Mouse (Mus musculus) liver, adult (tissue): ENCODE measurements around the gene Ptafr.

Experiments used
- GATA4 ChIP-seq: IDR thresholded peaks from 2 replicates; pipeline ENCODE4 v1.6.1; 2014; ENCODE audit warnings: mild to moderate bottlenecking, low read length; ENCODE audit not compliant: insufficient replicate concordance

Gene Ptafr

DNA sequence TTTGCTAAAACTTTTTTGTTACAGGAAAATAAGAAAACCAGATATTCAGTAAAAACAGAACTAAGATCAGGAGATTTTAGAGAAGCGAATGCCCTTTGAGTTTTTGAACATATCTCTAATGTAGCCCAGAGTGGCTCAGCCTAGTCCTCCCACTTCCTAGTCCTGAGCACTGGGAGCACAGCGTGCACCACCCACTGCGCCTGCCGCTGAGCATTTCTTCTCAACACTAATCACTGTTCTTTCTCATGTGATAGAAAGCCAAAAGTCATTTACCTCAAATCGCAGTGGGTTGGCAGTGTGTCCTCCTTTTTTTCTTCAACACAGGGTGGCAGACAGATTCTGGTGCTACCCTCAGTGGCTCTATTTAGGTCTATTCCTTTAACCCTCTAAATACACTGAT is 24.4 kb upstream of the Ptafr start:
- TF ChIP-seq GATA4, result no peak

DNA sequence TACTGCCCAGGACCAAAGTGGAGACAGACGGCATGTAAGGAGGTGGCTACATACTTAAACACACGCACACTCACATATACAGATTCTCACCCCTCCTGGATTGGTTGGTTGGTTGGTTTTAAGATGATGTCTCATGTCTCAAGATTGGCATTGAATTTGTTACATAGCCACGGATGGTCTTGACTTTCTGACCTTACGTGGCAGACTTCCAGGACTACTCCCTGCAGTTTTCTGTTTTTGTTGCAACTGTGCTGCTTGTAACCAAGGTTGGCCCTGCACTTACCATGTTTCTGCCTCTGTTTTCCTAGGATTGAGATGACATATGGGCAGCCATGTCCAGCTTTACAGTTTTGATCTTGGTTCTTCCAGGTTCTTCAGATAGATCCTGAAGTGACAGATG is 22.5 kb upstream of the Ptafr start:
- no peak for TF ChIP-seq GATA4

DNA sequence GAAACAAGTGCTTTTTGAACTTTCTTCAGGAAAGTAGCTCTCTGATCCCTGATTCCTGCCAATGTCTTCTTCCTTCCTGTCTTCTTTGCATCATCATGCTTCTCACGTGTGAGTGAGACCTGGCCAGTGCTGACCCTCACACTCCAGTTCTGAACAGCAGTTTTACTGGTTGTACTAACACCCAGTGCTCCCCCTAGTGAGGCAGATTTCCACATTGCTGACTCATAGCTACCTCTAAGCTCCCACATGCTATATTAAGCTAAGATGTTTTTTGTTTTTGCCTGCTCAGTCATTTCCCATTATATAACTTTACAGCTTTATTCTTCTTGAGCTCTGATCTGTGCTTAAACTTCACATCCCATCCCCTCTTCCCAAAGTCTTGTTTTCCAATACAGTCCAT is 21.1 kb upstream of the Ptafr start:
- TF ChIP-seq GATA4, result no peak

DNA sequence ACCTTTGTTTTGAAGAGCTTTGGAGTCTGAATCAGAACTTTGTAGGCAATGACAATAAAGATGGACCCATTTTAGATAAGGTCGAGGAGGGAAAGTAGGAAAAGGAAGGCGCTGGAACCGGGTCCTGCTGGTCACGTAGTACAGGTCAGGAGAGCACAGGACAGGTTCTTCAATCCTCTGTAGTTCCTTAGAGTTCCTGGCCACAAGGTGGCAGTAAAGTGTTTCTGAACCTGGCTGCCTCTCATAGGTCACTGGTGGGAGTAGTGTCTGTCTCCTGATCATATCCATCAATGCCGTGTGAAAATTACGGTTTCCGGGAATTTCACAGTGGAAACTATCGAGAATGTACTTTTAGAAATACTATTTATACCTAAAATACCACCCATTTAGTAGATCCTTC is 18.0 kb upstream of the Ptafr start:
- TF ChIP-seq GATA4, result no peak

DNA sequence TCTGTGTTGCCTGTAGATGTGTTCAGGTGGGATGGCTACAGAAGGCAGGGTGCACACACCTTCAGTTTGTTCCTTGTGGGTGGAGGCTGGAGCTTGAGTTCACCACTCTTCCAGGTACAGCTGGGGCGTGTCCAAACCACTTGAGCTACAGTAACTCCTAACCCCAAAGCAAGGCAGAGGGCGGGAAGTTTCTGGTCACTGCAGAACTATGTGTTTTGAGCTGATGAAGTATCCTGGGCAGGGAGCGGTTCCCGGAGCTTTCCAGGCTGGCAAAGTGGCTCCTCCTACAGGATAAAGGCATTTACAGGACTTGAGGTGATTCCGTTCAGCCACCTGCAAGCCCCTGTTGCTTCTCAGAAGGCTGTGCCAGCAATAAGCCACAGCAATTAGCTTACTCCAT is 9.6 kb upstream of the Ptafr start:
- TF ChIP-seq GATA4, result no peak

DNA sequence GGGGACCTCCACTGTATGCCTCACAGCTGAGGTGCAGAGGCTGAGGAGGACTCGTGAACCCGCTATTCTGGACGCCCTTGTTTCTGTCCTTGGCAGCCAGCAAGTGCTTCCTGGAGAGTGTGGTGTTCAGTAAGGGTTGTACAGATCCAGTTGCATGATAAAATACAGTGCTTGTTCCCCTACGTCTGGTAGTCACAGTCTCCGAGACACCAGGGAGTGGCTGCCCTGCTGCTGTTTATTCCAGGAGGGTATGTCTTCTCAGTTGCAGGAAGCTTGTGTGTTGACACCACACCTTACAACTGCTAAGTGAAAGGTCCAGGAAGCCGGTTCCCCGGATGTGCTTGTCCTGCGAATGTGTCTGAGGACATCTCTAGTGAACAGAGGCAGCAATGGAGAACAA is 9.2 kb upstream of the Ptafr start:
- TF ChIP-seq GATA4, result no peak

DNA sequence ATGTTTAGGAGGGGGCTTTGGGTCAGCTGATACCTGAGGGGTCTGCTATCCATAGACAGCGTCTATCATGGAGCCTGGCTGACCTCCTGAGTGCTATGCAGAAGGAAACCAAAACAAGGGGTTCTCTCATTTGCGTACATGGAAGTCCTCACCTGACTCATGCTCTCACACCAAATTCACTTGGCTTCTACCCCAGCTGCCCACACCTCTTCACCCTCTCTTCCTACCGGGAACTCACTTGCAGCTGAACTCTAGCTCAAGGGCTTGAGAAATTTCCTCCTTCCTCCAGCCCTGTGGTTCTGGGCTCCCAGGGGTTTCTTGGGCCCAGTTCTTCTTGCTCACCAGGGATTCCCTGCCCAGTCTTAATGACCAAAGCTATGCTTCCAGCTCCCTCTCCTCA is 606 bp upstream of the Ptafr start:
- TF ChIP-seq GATA4, result no peak

DNA sequence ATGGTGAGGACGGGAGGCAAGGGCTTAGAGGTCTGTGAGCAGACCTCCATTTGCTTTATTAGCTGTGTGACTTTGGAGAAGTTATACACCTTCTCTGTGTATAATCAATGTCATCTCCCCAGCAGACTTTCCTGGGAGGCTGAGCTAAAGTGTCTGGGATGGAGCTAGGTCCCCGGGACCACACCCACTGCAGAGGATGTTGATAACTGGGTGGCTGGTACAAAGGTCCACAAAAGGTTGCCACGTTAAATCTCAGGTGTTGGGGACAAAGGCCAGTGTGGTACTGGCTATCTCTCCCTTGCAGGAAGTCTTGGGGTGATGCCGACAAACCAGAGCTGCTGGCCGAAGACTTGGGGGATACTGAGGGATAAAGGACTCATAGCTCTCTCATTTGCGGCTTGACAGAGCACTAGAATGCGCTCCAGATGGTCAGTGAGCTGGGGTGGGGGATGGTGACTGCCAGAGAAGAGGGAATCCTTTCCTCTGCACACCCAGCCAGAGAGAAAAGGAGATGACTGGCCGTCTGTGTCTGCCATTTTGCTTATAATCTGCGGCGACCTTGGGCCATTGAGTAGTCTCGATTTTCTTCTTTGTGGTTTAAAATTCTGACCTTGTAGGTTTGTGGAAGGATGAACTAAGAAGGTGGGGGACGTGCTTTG is 1.4 kb downstream of the Ptafr start:
- TF ChIP-seq GATA4, result no peak

DNA sequence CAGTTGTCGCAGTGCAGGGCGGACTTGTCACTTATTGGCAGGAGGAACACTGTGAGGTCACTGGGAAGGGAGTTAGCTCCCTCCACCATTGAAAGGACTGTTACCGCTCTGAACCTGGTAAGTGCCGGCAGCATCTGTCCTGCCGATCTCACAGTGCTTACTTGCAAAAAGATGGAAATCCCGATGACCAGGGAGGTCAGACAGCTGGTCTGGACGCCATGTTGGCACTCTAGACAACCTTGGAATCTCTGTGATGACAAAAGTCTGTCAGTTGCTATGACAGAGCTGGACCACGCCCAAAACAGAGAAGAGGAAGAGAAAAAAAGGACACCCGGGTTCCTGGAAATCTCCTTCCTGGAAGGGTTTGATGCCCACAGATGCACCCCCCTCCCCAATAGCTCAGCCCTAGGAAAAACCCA is 3.5 kb downstream of the Ptafr start:
- no peak for TF ChIP-seq GATA4

DNA sequence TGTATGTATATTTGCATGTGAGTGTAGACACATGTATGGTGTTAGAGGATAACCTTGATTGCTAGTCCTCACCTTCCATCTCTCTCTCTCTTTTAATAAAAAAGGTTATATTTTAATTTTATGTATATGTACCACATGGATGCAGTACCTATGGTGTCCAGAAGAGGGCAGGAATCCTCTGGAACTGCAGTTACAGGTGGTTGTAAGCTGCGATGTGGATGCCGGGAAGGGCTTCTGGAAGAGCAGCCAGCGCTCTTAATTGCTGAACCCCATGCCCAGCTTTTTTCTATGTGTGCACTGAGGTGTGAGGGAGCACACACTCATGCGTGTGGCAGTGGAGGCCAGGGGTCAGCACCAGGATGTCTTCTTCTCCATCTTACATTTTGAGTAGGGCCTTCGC is 5.2 kb downstream of the Ptafr start:
- TF ChIP-seq GATA4, result no peak

DNA sequence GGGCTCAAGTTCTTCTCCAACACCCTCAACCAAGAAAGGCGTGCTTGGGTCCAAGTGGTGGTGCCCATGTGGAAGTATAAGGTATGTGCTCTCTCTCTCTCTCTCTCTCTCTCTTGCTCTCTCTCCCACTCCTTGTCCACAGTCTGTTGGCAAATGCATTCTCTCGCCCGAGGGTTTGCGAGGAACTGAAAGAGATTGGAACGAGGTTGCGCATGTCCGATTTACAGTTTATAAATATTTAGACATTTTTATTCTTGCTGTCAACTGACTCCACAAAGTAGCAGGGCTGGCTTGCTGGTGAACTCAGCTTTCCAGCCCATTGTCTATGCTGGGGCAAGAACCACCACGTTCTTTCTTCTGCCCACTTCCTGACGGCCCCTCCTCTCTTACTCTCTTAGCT is 7.3 kb downstream of the Ptafr start:
- TF ChIP-seq GATA4, result no peak

DNA sequence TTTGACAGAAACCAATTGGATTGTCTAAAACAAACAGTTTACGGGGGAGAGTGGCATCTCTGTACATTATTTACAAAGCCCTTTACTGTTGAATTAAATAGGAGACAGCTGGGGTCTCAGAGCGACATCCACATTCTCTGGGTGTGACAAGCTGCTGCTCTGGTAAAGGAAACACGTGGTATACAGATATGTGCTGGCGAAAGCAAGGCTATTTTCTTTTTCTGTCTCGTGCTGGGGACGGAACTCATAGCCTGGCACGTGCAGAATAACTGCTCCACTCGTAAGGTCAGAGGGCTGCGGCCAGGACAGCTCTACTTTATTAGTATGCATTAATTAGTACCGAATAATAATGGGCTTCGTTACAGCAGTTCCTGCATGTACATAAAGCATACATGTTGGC is 9.5 kb downstream of the Ptafr start:
- TF ChIP-seq GATA4, result peak; percentile 48; the same call in 1 of the 2 replicates

DNA sequence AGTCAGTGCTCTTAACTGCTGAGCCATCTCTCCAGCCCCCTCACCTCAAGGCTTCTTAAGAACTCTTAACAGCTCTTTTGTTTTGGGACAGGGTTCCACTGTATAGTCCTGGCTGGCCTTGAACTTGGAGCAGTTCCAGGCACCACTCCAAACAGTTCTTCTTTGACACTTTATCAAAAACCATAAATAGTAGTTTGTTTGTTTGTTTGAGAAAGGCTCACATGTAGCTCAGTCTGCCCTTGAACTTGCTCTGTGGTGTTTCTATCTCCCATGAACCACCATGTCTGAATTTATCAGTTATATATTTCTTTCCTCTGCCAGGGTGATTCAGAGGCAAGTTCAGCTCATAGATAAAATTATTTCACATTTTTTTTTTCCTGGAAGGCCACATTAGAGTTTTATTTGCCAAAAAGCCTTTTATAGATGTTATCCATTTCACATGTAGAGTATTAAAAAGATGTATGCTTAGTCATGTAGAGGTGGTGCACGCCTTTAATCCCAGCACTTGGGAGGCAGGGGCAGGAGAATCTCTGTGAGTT is 11.0 kb downstream of the Ptafr start:
- no peak for TF ChIP-seq GATA4

DNA sequence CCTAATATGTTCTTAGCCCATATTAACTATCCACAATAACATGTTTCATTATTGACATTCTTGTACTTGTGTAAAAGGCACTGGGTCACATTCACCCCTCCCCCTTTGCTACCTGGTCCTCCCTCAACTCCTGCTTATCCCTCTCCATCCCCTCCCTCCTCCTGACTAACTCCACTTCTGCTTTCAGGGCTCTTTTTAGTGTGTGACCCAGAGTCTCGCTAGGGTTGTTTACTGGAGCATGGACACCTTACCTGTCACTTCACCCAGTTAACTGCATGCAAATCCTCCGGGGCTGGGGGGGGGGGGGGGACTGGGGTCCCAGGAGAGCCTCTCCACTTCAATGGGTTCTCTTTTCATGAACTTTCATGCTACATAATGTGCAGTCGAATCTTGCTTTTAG is 19.9 kb downstream of the Ptafr start:
- no peak for TF ChIP-seq GATA4

DNA sequence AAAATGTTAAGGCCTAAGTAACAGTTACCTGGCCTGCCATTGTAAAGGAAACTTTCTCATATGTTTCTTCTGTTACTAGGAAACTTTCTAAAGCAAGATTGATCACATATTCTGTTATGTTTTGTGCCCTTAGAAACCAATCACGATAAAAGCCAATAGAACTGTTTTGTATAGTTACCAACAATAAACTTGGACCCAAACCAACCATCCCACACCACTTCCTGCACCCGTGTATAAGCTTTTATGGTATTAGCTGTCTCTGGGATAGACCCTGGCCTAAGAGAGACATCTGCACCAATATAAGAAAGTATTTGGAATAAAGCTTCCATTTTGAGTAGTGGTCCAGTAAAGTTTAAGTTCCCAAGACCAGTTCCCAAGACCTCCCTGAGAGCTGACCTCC is 21.1 kb downstream of the Ptafr start:
- TF ChIP-seq GATA4, result no peak

DNA sequence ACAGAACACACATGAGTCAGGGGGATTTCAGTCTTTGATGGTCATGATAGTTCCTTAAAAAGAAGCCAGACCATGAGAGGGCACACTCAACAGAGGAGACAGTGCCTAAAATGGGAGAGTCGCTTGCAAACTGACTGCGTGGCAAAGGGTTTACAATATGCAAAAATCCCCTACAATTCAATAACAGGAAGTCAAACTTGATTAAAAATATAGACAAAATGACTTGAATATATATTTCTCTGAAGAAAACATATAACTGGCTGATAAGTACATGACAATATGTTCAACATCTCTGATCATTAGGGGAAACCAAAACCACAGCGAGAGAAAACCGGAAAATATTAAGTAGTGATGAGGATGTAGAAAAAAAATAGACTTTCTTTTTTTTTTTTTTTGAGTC is 22.4 kb downstream of the Ptafr start:
- TF ChIP-seq GATA4, result no peak

DNA sequence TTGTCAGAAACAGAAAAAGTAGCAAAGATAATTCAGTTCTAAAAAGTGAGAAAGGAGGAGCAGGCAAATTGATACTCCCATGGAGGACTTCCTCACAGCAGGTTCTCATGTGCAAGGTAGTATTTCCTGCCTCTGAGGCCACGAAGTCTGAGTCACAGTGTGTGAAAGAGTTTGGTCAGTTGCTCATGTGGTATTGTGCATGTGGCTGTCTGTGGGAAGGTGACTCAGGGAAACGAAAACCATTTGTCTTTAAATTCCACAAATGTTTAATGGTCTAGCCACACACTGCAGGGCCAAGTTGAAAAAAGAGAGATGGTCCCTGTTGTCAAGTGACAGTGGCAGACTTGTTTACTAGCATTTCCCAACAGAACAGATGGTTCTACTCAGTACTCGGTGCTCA is 24.6 kb downstream of the Ptafr start:
- no peak for TF ChIP-seq GATA4

DNA sequence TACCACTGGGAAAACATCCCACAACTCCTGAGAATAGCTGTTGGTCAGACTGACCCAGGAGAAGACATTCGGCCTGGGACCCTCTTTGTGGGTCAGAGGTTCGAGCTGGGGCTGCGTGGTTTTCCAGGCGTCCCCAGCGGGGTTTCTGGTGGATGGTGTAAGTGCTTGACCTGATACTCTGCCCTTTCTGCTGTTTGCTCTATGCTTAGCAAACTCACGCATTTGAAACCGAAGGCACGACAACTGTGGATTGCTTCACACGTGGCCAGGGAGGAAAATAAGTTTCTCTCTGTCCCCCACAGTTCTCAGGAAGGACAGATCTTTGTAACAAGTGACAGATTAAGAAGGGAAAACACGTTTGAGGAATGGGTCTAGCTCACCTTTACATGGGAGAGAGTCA is 26.8 kb downstream of the Ptafr start:
- no peak for TF ChIP-seq GATA4

DNA sequence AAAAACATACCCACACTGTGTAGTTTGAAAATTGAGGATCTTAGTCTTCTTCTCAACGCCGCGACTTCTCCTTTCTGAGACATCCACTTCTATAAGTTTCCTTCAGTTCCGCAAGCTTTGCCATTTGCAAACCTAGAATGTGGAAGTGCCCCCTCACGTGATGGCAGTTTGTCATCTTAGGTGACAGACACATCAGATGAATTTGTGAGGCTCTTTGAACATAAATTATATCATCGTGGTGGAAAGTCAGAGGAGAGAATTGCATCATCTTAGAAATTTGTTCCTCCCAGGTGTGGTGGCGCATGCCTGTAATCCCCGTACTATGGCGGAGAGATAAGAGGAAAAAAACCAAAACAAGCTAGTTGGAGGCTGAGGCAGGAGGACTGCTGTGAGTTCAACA is 29.1 kb downstream of the Ptafr start:
- no peak for TF ChIP-seq GATA4
